Mouse (Mus musculus) spleen, adult 2 months (tissue): ENCODE measurements at regions not wholly inside any gene's neighbourhood (a gene's known extent, or its start where the extent isn't known, plus 50 kb on each side); places are given as distances from the start of the nearest gene placed in this dataset.

Source experiments
- CTCF ChIP-seq: fragments of 200-500 bp; IDR thresholded peaks from 2 replicates; pipeline ENCODE4 v1.5.1; 2011; ENCODE audit warnings: mild to moderate bottlenecking, inconsistent platforms; ENCODE audit not compliant: insufficient read depth, insufficient read length, insufficient replicate concordance; ENCODE audit errors: extremely low read depth
- POLR2A ChIP-seq: fragments of 200-500 bp; IDR thresholded peaks from 2 replicates; pipeline ENCODE4 v1.6.1; 2011; ENCODE audit warnings: low read depth, low read length, inconsistent platforms

- TF ChIP-seq CTCF (no peak), POLR2A (no peak)
Observed at GRCm38 (mm10) chr16:90629121-90629930, 97.9 kb downstream of the Mis18a start.
